Mouse (Mus musculus): ENCODE data around the gene Kif1bp.
"Not testable (repeated sequence)": the region's sequence is repeated elsewhere in the genome, so short reads cannot be mapped to it uniquely, and the experiment has no call there.

The Kif1bp gene

GRCm38 (mm10) chr10:62508459-62508858 is 69.8 kb downstream of the Kif1bp start:
- DNase-seq, result no peak

- DNase-seq, result peak; percentile 32 to 64
Observed at GRCm38 (mm10) chr10:62507591-62508308, 70.5 kb downstream of the Kif1bp start.

- no peak for DNase-seq
Observed at GRCm38 (mm10) chr10:62507071-62507470, 71.2 kb downstream of the Kif1bp start.

- peak in 1 of 2 experiments; percentile 27 for DNase-seq
Observed at GRCm38 (mm10) chr10:62506019-62506556, 72.2 kb downstream of the Kif1bp start.

GRCm38 (mm10) chr10:62505224-62505983 is 72.9 kb downstream of the Kif1bp start:
- no peak for DNase-seq

DNA sequence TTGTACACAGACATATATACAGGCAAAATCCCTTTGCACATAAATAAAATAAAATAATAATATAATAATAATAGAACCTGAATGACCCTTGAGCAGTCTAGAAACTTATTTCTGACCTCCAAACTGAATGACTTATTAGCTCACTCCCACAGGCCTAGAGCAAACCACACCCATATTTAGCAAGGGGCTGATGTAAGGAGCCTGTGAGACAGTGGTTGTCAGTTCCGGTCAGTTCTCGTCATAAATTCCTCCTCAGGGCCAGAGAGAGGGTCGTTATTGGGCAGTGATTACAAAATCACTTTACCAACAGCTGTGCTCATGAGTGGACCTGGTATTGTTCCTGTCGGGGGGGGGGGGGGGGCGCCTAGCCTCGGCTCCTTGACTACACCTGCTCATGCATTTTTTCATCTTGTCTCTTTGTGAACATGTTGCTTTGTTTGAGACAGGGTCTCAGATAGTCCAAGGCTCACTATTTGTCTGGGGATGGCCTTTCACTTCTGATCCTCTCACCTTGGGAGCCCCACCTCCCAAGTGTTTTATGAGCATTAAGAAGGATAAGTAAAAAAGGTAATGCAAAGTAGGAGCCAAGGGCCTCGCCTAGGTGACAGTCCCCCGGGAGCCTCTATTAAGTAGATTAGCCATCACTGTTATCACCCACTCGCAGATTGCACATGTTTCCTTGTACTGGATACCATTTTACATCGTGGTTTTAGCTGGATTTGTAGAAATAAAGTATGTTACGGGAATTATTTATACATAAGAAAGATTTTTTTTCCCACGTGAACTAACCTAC is 74.2 kb downstream of the Kif1bp start:
- no peak for DNase-seq

- no peak for DNase-seq
Observed at GRCm38 (mm10) chr10:62503353-62503752, 74.9 kb downstream of the Kif1bp start.

DNA sequence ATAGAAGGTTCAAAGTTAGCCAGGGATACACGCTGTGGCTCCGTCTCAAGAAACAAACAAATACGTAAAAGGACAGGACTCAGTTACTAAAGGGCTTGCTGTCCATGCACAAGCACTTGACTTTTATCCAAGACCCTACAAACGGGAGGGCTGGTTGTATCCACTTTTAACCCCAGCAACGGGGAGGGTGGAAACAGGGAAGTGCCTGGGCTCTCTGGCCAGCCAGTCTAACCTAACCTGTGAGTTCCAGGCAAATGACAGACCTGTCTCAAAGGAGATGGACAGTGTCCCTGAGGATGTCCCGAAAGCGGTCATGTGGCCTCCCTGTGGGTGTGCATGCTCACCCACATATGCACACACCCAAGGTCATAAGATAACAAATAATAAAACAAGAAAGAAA is 76.3 kb downstream of the Kif1bp start:
- DNase-seq, result no peak

DNA sequence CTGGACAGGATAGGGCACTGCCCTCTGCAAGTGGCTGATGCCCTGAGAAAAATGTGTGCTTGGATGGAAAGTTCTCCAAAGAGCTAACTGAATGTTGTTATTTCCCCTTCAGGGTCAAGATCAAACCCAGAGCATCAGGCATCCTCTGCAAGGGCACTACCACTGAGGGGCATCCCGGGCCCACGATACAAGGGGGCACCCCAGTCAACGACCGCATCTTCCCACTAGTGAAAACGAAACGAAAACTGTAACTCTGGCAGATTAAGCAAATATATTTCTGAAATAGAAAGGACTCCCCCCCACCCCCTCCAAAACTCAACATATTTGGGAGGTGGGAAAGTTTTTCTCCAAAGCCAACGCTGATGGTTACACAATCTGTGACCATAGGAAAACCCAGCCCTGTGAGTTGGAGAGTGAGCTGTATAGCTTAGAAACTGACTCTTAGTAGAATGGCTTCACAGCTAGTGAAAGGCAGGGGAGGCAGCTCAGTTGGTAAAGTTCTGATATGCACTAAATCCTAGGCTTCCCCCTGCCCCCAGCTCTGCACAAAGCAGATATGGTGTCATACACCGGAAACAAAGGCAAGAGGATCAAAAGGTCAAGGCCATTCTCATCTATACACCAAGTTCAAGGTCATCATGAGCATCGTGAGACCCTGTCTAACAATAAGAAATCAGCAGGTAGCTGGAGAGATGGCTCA is 77.2 kb downstream of the Kif1bp start:
- peak; percentile 16 to 32 for DNase-seq

DNA sequence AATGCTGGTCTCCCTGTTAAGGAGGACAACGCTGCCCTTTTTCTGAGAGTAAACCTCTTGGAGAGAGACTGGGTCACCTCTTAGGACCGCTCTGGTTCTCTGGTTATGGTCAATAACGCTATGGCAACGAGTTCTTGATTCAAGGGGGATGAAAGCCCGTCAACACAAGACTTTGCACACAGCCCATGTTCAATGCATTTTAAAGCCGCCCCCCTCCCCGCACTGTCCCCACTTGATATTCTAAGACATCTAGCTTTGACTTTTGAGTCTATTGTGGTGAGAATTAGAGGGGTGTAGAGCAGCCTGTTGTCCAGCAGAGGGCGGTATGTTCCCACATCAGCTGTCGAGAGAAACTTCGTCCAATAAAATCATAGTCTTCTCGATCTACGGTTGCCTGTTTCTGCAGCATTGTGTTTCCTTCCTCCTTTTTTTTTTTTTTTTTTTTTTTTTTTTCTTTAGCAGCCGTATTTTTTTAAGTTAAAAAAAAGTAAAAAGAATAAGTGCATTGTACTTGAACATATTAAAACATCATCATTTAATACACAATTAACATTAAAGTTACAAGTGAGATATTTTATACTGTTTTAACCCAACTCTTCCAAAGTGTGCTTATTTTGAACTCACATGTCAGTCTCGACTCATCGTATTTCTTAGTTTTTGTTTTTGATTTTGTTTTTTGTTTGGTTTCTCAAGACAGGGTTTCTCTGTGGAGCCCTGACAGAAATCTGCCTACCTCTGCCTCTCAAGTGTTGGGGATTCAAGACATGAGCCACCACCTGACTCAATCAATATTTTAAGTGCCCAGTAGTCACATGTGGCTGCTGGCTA is 78.0 kb downstream of the Kif1bp start:
- DNase-seq, result peak; percentile 52 to 68

- DNase-seq, result not testable (repeated sequence)
Observed at GRCm38 (mm10) chr10:62491681-62492080, 86.6 kb downstream of the Kif1bp start.
